Mouse (Mus musculus) mouse trophoblast stem cell (cell line): ENCODE data around the gene Afap1l2.

Source experiments
- in situ Hi-C, 2 experiments: fragments of 300-500 bp; cut with MseI, MboI; formaldehyde crosslinking; loops; 2 replicates in 1 of 2; 3 replicates in 1 of 2; pipeline ENCODE4 v1.15.1; 2025

The Afap1l2 gene

DNA sequence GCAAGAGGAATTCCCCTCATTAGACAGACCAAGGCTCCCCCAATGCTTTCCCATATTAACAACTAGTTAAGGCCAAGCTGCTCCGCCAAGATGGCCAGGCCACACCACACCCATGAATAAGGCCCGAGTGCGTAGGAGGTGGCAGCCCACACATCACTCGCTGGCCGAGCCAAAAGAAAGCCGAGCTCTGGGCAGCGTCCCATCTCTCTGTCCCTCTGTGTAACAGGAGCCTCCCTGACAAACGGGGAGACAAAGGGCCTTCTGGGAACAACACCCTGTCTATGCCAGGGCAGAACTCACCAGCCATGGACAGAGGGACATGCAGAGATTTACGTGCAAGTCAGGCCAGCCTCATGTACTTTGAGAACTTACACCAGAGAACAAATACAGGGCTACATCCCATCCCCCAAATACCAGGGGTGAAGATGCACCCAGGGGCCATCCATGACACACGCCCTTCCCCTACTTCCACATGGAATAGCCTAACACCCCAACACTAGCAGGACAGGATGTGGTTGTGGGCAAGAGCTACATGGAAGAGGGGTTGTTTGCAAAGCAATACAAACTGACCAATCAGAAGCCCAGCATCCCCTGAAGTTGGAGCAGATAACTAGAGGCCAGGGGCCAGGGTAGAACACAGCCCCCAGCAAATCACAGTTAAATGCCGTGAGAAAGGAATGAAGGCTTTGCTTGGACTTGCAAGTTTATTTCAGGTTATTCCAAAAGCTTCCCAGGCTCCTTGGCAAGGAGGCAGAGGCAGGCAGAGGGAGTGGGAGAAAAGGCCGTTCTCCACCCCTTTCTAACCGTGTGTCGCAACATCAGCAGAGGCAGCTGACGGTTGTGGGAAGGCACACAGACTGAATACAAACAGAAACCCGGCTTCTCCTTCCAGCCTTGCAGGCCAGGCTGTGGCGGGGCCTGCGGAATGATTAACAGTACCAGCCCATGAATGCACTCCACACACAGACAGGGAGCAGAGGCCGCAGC is 30.8 kb downstream of the Afap1l2 start:
- in situ Hi-C loops, result no loop called here

DNA sequence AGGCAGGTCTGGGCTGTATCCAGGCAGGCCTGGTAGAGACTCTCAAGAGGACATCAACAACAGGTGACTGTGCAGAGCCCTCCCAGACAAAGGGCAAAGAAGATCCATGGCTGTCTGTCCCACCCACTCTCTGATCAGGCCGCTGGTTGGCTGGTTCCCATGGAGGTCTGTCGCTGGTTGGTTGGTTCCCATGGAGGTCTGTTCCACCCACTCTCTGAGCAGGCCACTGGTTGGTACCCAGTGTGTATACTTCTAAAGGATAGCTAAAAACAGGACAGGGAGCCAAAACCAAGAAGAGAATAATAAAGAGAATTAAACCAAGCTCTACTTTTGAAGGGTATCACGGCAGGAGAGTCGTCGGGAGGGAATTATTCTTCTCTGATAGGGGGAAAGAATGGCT is 31.5 kb downstream of the Afap1l2 start:
- in situ Hi-C loops, result no loop called here

GRCm38 (mm10) chr19:56975502-56975901 is 32.5 kb downstream of the Afap1l2 start:
- in situ Hi-C loops, result no loop called here

- in situ Hi-C loops, result no loop called here
These were observed 33.9 kb downstream of the Afap1l2 start for GRCm38 (mm10) chr19:56974159-56974558.

- in situ Hi-C loops, result no loop called here
These were observed 35.3 kb downstream of the Afap1l2 start for GRCm38 (mm10) chr19:56972768-56973167.

GRCm38 (mm10) chr19:56971347-56971746 is 36.7 kb downstream of the Afap1l2 start:
- in situ Hi-C loops, result no loop called here

DNA sequence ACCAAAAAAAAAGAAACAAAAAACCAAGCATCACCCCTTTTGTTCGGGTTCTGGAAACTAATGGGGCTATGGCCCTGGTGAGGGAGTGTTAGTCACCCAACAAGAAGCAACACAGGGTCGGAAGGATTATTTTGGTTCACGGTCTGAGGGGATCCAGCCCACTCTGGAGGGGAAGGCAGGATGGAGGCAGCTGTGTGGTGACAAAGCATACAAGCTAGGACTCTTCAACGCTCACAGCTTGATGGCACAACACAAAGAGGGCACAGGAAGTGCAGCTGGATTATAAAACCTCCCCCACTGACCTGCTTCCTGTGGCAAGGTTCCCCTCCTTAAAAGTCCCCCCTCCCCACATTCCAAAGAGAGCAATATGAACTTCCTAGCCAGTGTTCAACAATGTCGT is 44.2 kb downstream of the Afap1l2 start:
- in situ Hi-C loops, result no loop called here

- in situ Hi-C loops, result no loop called here
These were observed 48.4 kb downstream of the Afap1l2 start for GRCm38 (mm10) chr19:56959601-56960000.

DNA sequence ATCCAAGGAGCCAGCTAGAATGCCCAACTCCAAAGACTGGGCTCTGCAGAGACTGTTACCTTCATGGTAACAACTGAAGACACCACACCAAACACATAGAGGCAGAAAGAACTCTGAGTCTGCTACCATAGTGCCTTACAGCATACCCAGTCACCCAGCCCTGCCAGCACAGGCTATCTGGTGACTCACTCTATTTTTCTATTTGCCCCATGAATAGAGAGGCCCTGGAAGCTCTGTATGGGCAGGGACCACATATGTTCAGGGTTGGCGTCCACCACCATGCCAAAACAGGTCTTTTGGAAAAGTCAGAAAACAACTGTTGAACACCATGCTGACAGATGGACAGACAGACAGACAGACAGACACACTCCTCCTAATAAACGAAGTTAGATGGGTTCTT is 49.0 kb downstream of the Afap1l2 start:
- in situ Hi-C loops, result no loop called here

DNA sequence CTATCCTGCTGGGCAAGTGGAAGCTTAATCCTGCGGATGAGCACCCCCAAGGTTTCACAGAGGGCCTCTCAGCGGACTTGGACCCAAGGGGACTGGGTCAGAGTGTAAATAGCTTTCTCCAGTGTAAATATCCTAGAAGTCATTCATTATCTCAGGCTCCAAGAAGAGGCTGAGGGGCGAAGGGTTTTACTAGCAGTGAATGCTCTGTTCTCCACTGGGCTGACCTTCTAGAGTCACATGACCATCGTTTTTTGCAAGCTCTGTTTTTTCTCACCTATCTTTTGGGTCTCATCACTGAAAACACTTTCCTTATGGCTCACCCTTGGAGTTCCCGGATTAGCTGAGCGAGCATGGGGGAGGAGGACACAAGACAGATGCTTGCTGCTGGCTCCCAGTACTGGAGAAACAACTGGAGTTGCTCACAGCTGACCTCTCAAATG is 49.4 kb downstream of the Afap1l2 start:
- in situ Hi-C loops, result no loop called here

- in situ Hi-C loops, result no loop called here
These were observed 50.0 kb downstream of the Afap1l2 start for GRCm38 (mm10) chr19:56958011-56958410.

DNA sequence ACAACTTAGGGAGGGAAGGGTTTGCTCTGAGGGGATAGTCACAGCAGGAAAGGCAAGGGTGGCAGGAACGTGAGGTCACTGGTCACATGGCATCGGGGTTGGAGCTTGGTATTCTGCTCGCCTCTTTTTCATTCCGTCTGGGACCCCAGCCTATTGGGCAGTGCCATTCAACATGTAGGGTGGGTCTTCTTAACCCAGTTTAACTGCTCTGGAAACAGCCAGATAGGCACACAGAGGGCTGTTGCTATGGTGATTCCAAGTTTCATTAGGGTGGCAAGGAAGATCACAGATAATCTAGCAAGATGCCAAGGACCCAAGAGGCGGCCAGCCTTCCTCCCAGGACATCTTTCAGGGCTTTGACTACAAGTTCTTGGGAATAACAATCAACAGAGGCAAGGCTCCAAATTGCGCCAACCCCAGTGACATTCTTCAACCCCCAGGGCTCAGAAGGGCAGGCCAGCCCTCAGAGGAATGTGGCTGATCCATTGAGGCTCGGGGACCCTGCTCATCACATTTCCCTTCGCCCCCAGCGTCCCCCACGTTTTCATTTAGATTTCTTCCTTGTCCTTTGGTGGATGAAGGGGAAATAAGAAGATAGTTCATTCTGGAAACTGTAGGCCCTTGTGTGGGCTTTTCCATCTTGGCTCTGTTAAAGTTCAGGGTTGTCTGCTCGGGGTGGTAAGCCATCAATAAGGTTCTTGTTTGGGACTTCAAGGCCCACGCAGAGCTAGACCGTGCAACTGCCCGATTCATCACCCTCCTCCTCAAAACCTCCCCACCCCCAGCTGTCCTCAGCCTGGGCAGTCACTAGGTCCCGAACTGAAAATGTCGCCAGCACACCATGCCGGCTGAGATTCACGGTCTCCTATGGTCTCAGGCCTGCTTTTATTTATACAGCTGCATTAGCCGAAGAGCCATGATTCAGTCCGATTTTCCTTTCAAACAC is 52.2 kb downstream of the Afap1l2 start:
- in situ Hi-C loops, result no loop called here

DNA sequence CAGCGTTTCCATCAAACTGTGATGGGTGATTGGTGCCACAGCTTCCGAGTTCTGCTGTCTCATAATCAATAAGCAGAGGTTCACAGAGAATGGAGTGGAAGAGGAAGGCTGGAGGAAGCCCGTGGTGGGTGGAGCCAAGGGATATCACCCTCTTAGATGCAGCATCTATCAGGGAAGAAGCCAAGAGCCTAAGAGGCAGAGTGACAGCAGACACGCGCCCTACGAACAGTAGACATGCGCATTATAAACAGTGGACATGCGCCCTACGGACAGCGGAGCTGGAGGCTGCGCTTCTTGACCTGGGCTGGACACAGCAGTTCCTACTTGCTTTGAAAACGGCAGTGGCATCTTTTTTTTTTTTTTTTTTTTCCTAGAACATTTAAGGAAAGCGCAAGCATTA is 53.2 kb downstream of the Afap1l2 start:
- in situ Hi-C loops, result no loop called here

DNA sequence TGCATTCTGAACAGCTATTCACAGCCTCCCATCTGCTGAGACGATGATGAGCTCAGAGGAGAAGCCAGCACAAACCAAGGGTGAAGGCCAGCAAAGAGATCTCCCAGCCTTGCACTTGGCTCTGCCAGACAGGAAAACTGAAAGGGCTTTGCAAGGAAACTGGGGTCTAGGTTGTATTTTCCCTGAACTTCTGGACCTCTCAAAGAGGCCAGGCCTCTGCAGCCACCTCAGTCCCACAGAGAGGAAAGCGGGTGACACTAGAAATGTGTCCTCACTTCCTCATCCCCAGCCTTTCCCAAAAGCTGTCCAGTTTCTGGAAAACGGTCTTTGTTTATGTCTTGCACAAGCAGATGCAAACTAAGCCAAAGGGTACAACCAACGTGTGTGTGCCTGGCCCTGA is 54.2 kb downstream of the Afap1l2 start:
- in situ Hi-C loops, result no loop called here

DNA sequence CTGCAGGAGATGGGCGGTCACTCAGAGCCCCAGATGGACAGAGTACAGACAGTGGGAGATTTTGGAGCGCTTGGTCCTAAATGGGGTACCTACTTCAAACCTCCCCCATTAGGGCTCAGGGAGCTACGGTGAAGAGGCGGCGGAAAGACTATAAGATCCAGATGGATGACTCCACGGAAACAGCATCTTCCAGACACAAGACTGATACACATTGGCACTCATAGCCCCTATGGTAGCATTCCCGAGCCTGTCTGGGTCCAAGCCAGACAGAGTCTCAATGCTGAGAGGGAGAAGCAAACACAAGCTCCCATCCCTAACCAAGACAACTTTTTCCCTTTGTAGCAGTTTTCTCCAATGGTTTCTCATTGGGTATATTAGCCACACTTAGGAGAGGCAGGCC is 57.2 kb downstream of the Afap1l2 start:
- in situ Hi-C loops, result no loop called here

GRCm38 (mm10) chr19:56949868-56950267 is 58.2 kb downstream of the Afap1l2 start:
- in situ Hi-C loops, result no loop called here

DNA sequence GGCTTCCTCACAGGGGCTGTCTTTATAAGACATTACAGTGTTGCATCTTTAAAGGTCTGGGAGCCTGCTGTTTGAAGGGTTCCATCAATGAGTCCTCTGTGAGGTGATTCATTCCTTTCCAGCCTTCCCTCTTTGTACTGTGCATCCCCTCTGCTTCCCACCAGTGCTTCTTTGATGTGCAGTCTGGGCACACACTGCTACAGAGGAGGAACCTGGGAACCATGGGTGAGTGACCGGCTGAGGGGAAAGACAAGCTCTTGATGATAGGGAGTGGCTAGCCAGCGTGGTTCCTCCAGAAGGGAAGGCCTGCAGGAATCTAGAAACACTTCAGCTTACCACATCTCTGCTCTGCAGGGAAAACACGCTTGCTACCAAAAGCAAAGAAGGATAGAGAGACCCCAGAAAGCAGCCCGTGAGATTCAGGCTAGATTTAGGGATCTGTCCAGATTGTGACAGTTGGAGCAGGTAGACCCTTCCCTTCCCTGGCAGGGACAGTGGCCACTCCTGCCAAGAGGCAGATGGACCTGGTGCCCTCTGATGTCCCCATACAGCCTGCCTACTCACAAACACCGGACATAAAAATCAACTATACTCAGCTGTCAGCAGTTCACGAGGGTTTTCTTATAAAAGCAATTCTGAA is 59.9 kb downstream of the Afap1l2 start:
- in situ Hi-C loops, result no loop called here

- in situ Hi-C loops, result no loop called here
These were observed 61.3 kb downstream of the Afap1l2 start for GRCm38 (mm10) chr19:56946727-56947126.

- in situ Hi-C loops, result no loop called here
These were observed 61.8 kb downstream of the Afap1l2 start for GRCm38 (mm10) chr19:56946277-56946676.

DNA sequence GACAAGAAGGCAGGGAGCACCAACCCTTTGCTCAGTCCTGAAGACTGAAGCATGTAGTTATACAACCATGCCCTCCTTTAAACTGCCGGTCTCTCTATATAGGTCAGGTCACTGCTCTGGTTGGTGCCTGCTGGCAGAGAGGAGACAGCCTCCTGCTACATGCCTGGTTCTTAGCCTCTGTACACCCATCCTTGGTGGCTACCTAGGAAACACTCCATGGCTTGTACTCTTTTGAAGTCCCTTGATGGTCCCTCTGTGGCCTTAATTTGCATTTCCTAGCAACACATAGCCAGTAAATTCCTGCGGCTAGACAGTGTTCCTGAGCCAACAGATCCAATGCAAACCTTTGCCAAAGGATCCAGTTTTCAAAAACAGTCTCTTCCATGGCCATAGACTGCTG is 62.4 kb downstream of the Afap1l2 start:
- in situ Hi-C loops, result no loop called here

DNA sequence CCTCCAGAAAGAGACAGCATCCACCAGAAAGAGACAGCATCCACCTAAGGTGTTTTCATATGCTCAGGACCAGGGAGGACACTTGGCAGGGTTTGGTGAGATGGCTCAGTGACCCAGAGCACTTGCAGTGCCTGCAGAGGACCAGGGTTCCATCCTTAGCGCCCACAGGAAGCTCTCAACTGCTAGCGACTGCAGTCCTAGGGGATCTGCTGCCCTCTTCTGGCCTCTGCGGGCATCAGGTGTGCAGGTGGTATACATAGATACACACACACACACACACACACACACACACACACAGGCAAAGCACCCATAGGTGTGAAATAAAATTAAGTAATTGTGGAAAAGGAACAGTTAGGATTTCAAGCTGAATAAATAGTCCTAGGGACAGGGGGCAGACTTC is 63.2 kb downstream of the Afap1l2 start:
- in situ Hi-C loops, result no loop called here

GRCm38 (mm10) chr19:56944211-56944610 is 63.8 kb downstream of the Afap1l2 start:
- in situ Hi-C loops, result no loop called here
